Mouse (Mus musculus): ENCODE measurements around the gene Pias4. TPM values are rescaled to one million over a fixed set of nuclear protein-coding genes. Genes with fewer than 3 reads are reported as not detected.

The Pias4 gene
- polyA plus RNA-seq, 1 experiment from 2014 or later, result 52.7 TPM

DNA sequence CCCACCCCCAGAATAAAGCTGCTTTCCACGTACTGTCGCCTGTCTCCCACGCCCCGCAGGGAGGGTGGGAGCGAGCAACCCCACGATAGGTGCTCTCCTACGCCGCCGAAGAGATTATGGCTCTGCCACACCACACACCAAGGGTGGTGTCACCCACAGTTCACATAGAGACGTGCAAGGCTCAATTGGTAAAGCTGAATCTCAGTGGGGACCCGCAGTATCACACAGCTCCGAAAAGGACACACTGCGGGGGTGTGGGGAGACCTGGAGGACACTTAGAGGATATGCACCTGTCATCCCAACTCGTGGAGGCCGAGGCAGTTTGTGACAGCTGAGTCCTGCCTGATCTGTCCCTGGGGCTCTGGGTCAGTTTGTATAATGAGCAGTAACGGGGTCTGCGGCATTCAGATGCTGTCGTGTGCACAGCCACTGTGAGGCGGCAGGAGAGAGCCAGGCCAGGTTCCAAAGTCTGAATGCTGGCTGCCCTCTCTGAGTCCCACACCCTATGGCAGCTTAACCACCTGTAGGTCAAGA lies 25.3 kb upstream of the Pias4 start:
- Histone ChIP-seq H3K9ac (ENCODE audit: low read depth, low read length) (peak overlapping the region; percentile 88), H3K4me3 (ENCODE audit: low read depth, low read length) (peak overlapping the region; percentile 60), H3K4me1 (replicated peaks; ENCODE audit: control insufficient read depth, insufficient read depth, low read length) (peaks cover 8% of the 10 kb centered on the region), H3K36me3 (ENCODE audit: control insufficient read depth, insufficient read depth, low read length) (no peaks in the 10 kb centered on the region), H3K4me2 (replicated peaks; ENCODE audit: low read depth, low read length) (peak overlapping the region; percentile 96), H3K27me3 (ENCODE audit: control insufficient read depth, insufficient read depth, low read length) (peaks cover 28% of the 10 kb centered on the region), H3K9me3 (ENCODE audit: control insufficient read depth, low read length) (no peaks in the 10 kb centered on the region), H3K27ac (ENCODE audit: low read depth, low read length) (peak overlapping the region; percentile 90)
- ATAC-seq (ENCODE audit: low FRiP score), result peak; percentile 55
- DNase-seq (ENCODE audit: low spot score), result peak; percentile 55
- 6% methylated on average over 19 of the region's 19 CpGs for WGBS

DNA sequence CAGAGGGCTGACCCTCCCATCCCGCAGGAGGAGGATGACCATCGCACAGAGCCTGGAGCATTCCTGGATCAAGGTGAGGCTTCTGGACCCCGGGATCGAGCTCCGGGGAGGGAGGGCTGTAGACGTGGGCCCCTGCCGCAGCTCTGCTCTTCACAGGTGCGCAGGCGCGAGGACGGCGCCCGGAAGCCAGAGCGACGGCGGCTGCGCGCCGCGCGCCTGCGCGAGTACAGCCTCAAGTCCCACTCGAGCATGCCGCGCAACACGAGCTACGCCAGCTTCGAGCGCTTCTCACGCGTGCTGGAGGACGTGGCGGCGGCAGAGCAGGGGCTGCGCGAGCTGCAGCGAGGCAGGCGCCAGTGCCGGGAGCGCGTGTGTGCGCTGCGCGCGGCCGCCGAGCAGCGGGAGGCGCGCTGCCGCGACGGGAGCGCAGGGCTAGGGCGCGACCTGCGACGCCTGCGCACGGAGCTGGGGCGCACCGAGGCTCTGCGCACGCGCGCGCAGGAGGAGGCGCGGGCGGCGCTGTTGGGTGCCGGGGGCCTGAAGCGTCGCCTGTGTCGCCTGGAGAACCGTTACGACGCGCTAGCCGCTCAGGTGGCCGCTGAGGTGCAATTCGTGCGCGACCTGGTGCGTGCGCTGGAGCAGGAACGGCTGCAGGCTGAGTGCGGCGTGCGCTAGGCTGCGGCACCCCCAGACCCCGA lies 24.7 kb upstream of the Pias4 start:
- Histone ChIP-seq H3K4me1 (replicated peaks; ENCODE audit: control insufficient read depth, insufficient read depth, low read length) (peaks cover 8% of the 10 kb centered on the region), H3K36me3 (ENCODE audit: control insufficient read depth, insufficient read depth, low read length) (no peaks in the 10 kb centered on the region), H3K4me2 (replicated peaks; ENCODE audit: low read depth, low read length) (peak overlapping the region; percentile 96), H3K4me3 (ENCODE audit: low read depth, low read length) (peak overlapping the region; percentile 60), H3K27ac (ENCODE audit: low read depth, low read length) (peak overlapping the region; percentile 90), H3K9me3 (ENCODE audit: control insufficient read depth, low read length) (no peaks in the 10 kb centered on the region), H3K27me3 (ENCODE audit: control insufficient read depth, insufficient read depth, low read length) (peaks cover 28% of the 10 kb centered on the region), H3K9ac (ENCODE audit: low read depth, low read length) (peak overlapping the region; percentile 88)
- DNase-seq (ENCODE audit: low spot score), result peak; percentile 86
- 1% methylated on average over 85 of the region's 93 CpGs for WGBS
- ATAC-seq (ENCODE audit: low FRiP score), result peak; percentile 83

DNA sequence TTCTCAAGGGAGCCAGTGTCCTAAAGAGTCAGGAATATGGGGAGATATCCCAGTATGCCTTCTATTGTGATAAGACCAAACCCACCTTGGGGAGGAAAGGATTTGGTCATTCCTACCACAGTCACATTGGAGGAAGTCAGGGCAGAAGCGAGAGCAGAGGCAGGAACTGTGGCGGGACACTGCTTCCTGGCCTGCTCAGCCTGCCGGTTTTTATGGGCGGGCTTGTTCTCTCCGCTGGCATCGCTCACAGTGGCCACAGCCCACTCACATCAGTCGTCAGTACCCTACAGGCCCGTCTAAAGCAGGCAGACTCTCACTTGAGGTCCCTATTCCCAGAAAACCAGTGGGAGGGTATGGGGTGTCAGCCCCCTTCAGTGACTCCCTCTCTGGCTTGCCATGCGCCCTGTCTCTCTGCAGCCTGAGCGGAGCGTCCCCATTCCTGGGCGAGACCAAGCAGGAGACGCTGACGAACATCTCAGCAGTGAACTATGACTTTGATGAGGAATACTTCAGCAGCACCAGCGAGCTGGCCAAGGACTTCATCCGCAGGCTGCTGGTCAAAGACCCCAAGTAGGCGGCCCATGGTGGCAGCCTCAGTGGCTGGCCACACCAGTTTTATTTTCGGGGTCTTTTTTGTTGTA lies 23.7 kb upstream of the Pias4 start:
- H3K9ac ChIP-seq (ENCODE audit: low read depth, low read length), result no peak overlapping the region
- 0 out of 2 replicates have a peak, but pooled peaks cover 2% of the 10 kb centered on the region for H3K36me3 ChIP-seq (ENCODE audit: control insufficient read depth, insufficient read depth, low read length)
- no peak overlapping the region for H3K27ac ChIP-seq (ENCODE audit: low read depth, low read length)
- peaks cover 8% of the 10 kb centered on the region for H3K4me1 ChIP-seq (replicated peaks; ENCODE audit: control insufficient read depth, insufficient read depth, low read length)
- no peak overlapping the region; the same call in 1 of the 2 replicates for H3K4me3 ChIP-seq (ENCODE audit: low read depth, low read length)
- ATAC-seq (ENCODE audit: low FRiP score) (no peak), DNase-seq (ENCODE audit: low spot score) (no peak)
- H3K27me3 ChIP-seq (ENCODE audit: control insufficient read depth, insufficient read depth, low read length), result peaks cover 23% of the 10 kb centered on the region
- H3K9me3 ChIP-seq (ENCODE audit: control insufficient read depth, low read length), result no peaks in the 10 kb centered on the region
- WGBS, result 88% methylated on average over 18 of the region's 18 CpGs
- peak overlapping the region; percentile 96 for H3K4me2 ChIP-seq (replicated peaks; ENCODE audit: low read depth, low read length)

DNA sequence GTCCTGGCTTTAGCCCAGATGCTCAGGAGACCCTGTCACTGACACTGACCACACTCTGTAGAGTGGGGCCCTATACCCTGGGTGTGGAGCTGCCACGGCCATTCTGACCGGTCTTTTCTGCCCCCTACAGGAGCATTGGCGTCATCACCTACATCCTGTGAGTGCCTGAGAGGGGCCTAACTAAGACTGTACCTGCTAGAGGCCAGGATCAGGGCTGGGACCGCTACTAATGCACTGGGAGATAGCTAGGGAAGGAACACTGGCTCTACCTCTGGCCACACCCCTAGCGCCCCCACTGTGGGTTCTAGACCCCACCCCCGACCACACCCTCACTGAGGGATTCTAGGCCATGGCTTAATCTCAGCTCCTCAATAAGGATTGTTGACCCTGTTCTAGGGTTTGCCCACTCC lies 23.2 kb upstream of the Pias4 start:
- H3K9me3 ChIP-seq (ENCODE audit: control insufficient read depth, low read length), result no peaks in the 10 kb centered on the region
- no peak overlapping the region for H3K9ac ChIP-seq (ENCODE audit: low read depth, low read length)
- H3K36me3 ChIP-seq (ENCODE audit: control insufficient read depth, insufficient read depth, low read length), result 0 out of 2 replicates have a peak, but pooled peaks cover 2% of the 10 kb centered on the region
- WGBS, result 76% methylated on average over 6 of the region's 6 CpGs
- no peak overlapping the region for H3K4me2 ChIP-seq (replicated peaks; ENCODE audit: low read depth, low read length)
- no peak overlapping the region for H3K27ac ChIP-seq (ENCODE audit: low read depth, low read length)
- H3K4me1 ChIP-seq (replicated peaks; ENCODE audit: control insufficient read depth, insufficient read depth, low read length), result peaks cover 8% of the 10 kb centered on the region
- peaks cover 19% of the 10 kb centered on the region for H3K27me3 ChIP-seq (ENCODE audit: control insufficient read depth, insufficient read depth, low read length)
- DNase-seq (ENCODE audit: low spot score), result no peak
- no peak for ATAC-seq (ENCODE audit: low FRiP score)
- H3K4me3 ChIP-seq (ENCODE audit: low read depth, low read length), result no peak overlapping the region

DNA sequence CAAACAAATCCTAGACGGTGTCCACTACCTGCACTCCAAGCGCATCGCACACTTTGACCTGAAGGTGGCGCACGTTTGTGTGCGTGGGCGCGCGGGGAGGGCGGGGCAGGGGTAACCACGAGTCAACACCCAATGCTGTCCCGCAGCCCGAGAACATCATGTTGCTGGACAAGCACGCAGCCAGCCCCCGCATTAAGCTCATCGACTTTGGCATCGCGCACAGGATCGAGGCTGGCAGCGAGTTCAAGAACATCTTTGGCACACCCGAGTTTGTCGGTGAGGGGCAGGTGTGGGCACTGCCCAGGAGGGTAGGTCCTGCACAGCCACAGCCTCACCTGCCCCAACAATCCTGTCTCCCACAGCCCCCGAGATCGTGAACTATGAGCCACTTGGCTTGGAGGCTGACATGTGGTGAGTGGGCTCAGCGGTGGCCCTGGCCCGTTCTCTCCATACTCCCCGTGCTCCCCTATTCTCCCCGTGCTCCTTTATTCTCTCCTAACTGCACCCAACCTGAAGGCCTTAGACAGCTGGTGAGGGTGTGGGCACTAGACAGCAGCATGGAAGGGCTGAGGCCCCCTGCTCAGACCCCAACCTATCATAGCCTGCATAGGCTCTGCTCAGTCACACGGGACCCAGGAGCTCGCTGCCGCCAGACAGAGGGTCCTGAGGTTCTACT lies 22.7 kb upstream of the Pias4 start:
- Histone ChIP-seq H3K4me1 (replicated peaks; ENCODE audit: control insufficient read depth, insufficient read depth, low read length) (peaks cover 8% of the 10 kb centered on the region), H3K36me3 (ENCODE audit: control insufficient read depth, insufficient read depth, low read length) (0 out of 2 replicates have a peak, but pooled peaks cover 2% of the 10 kb centered on the region), H3K27ac (ENCODE audit: low read depth, low read length) (no peak overlapping the region), H3K27me3 (ENCODE audit: control insufficient read depth, insufficient read depth, low read length) (peaks cover 14% of the 10 kb centered on the region), H3K9me3 (ENCODE audit: control insufficient read depth, low read length) (no peaks in the 10 kb centered on the region), H3K4me2 (replicated peaks; ENCODE audit: low read depth, low read length) (no peak overlapping the region), H3K4me3 (ENCODE audit: low read depth, low read length) (no peak overlapping the region), H3K9ac (ENCODE audit: low read depth, low read length) (no peak overlapping the region)
- ATAC-seq (ENCODE audit: low FRiP score) (no peak), DNase-seq (ENCODE audit: low spot score) (peak; percentile 59)
- 69% methylated on average over 31 of the region's 31 CpGs for WGBS

DNA sequence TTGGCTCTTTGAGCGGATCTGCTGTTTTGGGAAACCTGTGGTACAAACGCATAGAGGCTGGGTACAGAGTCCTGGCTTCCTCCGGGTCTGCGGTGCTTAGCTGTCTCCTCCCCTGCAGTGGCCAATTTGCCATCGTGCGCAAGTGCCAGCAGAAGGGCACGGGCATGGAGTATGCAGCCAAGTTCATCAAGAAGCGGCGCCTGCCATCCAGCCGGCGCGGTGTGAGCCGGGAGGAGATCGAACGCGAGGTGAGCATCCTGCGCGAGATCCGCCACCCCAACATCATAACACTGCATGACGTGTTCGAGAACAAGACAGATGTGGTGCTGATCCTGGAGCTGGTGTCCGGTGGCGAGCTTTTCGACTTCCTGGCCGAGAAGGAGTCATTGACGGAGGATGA lies 22.1 kb upstream of the Pias4 start:
- Histone ChIP-seq H3K4me2 (replicated peaks; ENCODE audit: low read depth, low read length) (no peak overlapping the region), H3K9ac (ENCODE audit: low read depth, low read length) (no peak overlapping the region), H3K4me3 (ENCODE audit: low read depth, low read length) (no peak overlapping the region), H3K36me3 (ENCODE audit: control insufficient read depth, insufficient read depth, low read length) (0 out of 2 replicates have a peak, but pooled peaks cover 2% of the 10 kb centered on the region), H3K27ac (ENCODE audit: low read depth, low read length) (no peak overlapping the region), H3K27me3 (ENCODE audit: control insufficient read depth, insufficient read depth, low read length) (peaks cover 8% of the 10 kb centered on the region), H3K4me1 (replicated peaks; ENCODE audit: control insufficient read depth, insufficient read depth, low read length) (peaks cover 8% of the 10 kb centered on the region), H3K9me3 (ENCODE audit: control insufficient read depth, low read length) (no peaks in the 10 kb centered on the region)
- ATAC-seq (ENCODE audit: low FRiP score), result no peak
- WGBS, result 81% methylated on average over 26 of the region's 26 CpGs
- no peak for DNase-seq (ENCODE audit: low spot score)

DNA sequence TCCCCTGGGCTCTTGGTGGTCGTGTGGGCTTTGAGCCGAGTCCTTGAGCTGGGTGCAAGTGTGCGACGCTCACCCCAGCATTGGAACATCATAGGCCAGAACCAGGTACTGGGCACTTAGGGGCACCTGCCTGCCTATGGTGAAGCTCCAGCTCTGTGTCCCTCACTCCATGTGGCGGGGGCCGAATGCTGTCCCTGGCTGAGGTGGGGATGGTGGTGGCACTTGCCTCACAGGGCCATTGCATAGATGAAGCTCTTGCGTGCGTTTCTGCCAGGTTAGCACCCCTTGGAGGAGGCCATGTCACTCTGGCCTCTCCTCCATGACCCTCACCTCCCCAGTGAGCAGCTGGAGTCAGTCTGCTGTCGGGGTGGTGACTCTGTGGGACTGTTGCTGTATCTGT lies 19.4 kb upstream of the Pias4 start:
- Histone ChIP-seq H3K9me3 (ENCODE audit: control insufficient read depth, low read length) (no peaks in the 10 kb centered on the region), H3K9ac (ENCODE audit: low read depth, low read length) (no peak overlapping the region), H3K4me2 (replicated peaks; ENCODE audit: low read depth, low read length) (no peak overlapping the region), H3K27ac (ENCODE audit: low read depth, low read length) (no peak overlapping the region), H3K4me1 (replicated peaks; ENCODE audit: control insufficient read depth, insufficient read depth, low read length) (no peaks in the 10 kb centered on the region; the same call in 1 of the 2 replicates), H3K27me3 (ENCODE audit: control insufficient read depth, insufficient read depth, low read length) (no peaks in the 10 kb centered on the region), H3K36me3 (ENCODE audit: control insufficient read depth, insufficient read depth, low read length) (0 out of 2 replicates have a peak, but pooled peaks cover 2% of the 10 kb centered on the region), H3K4me3 (ENCODE audit: low read depth, low read length) (no peak overlapping the region)
- ATAC-seq (ENCODE audit: low FRiP score) (no peak), DNase-seq (ENCODE audit: low spot score) (no peak)
- WGBS, result 94% methylated on average over 9 of the region's 9 CpGs

DNA sequence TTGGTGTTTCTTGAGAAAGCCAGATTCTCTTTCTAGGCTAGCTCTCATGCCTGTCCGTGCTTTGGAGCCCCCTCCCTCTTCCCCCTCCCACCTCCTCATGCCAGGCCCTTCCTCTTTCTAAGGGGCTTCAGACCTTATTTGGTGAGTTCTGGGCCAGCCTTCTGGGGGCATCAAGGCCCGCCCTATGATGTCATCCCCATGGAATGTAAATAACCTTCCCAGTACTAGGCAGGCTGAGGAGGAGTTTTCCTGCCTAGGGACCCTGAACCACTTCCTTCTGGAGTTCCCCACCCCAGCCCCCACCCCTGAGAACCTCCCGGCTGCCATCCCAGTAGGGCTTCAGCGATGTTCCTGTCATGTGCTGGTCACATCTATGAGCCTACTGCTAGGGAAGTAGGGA lies 17.0 kb upstream of the Pias4 start:
- no peaks in the 10 kb centered on the region for H3K27me3 ChIP-seq (ENCODE audit: control insufficient read depth, insufficient read depth, low read length)
- no peak overlapping the region for H3K4me3 ChIP-seq (ENCODE audit: low read depth, low read length)
- peaks cover 21% of the 10 kb centered on the region for H3K36me3 ChIP-seq (ENCODE audit: control insufficient read depth, insufficient read depth, low read length)
- no peaks in the 10 kb centered on the region; the same call in 1 of the 2 replicates for H3K4me1 ChIP-seq (replicated peaks; ENCODE audit: control insufficient read depth, insufficient read depth, low read length)
- H3K4me2 ChIP-seq (replicated peaks; ENCODE audit: low read depth, low read length), result no peak overlapping the region
- no peak overlapping the region for H3K27ac ChIP-seq (ENCODE audit: low read depth, low read length)
- no peak overlapping the region for H3K9ac ChIP-seq (ENCODE audit: low read depth, low read length)
- 49% methylated on average over 4 of the region's 4 CpGs for WGBS
- no peak for DNase-seq (ENCODE audit: low spot score)
- no peaks in the 10 kb centered on the region for H3K9me3 ChIP-seq (ENCODE audit: control insufficient read depth, low read length)
- no peak for ATAC-seq (ENCODE audit: low FRiP score)

Measured in hindbrain, embryonic 11.5 days (tissue).